Mouse (Mus musculus): Measurements from ENCODE around the gene 2210418O10Rik. TPM values are rescaled to one million over a fixed set of nuclear protein-coding genes. Genes with fewer than 3 reads are reported as not detected.

Gene 2210418O10Rik
- total RNA-seq (2023): 1.4 TPM

GRCm38 (mm10) chr2:176226269-176226668 lies at the start of gene 2210418O10Rik:
Gene 2210418O10Rik (plus strand): TSS chr2:176226569.

Other genes with a start within 250 kb of the 2210418O10Rik start
- 0.35 TPM for gene Gm2004, start 76.7 kb upstream of the 2210418O10Rik start, total RNA-seq (2023)
- gene Gm11009, start 92.9 kb downstream of the 2210418O10Rik start, total RNA-seq (2023): not detected
- not detected for gene Gm14435, start 197.0 kb downstream of the 2210418O10Rik start, total RNA-seq (2023)

Data from CD4-positive naive resting alpha-beta T cell, adult 76 days (primary cell).